Mouse (Mus musculus) lung, embryonic 15.5 days (tissue): ENCODE measurements around the gene Hs6st3. TPM values are rescaled to one million over a fixed set of nuclear protein-coding genes. Genes with fewer than 3 reads are reported as not detected.

Experiments used
- ATAC-seq: fragments of 200-750 bp; cut with Nextera tagmentation; 2 replicates; pipeline ENCODE4 v1.8.0; 2017; ENCODE audit warnings: moderate number of reproducible peaks, borderline replicate concordance; ENCODE audit not compliant: low FRiP score, low TSS enrichment; ENCODE audit errors: extremely low read depth
- H3K27ac ChIP-seq: fragments of 300-500 bp; sonication (generic); 2 replicates; pipeline ENCODE4 v1.5.1; 2015; ENCODE audit warnings: moderate library complexity, mild to moderate bottlenecking, inconsistent platforms
- H3K27me3 ChIP-seq: fragments of 300-500 bp; sonication (generic); 2 replicates; pipeline ENCODE4 v1.6.1; 2015; ENCODE audit warnings: inconsistent platforms
- H3K36me3 ChIP-seq: fragments of 300-500 bp; sonication (generic); 2 replicates; pipeline ENCODE4 v1.6.1; 2015; ENCODE audit warnings: inconsistent platforms
- H3K4me1 ChIP-seq: fragments of 300-500 bp; sonication (generic); 2 replicates; pipeline ENCODE4 v1.6.1; 2015; ENCODE audit warnings: inconsistent platforms
- H3K4me2 ChIP-seq: fragments of 300-500 bp; sonication (generic); 2 replicates; pipeline ENCODE4 v1.6.1; 2015; ENCODE audit warnings: inconsistent platforms, mild to moderate bottlenecking, moderate library complexity
- H3K4me3 ChIP-seq: fragments of 300-500 bp; sonication (generic); 2 replicates; pipeline ENCODE4 v1.5.1; 2015; ENCODE audit warnings: mild to moderate bottlenecking, inconsistent platforms
- H3K9ac ChIP-seq: fragments of 300-500 bp; sonication (generic); 2 replicates; pipeline ENCODE4 v1.6.1; 2015; ENCODE audit warnings: inconsistent platforms
- H3K9me3 ChIP-seq: fragments of 300-500 bp; sonication (generic); 2 replicates; pipeline ENCODE4 v1.6.1; 2016; ENCODE audit warnings: inconsistent platforms
- WGBS: fragments of 180-500 bp; shearing (Covaris S2); methylation state at CpG from one replicate; pipeline ENCODE4 v1.1.7; 2015; 5-methylcytosine and 5-hydroxymethylcytosine counted together
- polyA plus RNA-seq: library from polyadenylated mRNA; unstranded; fragments of >200 nt; fragmentation: Nextera tagmentation; extraction: Ambion mirVana; gene quantifications from 2 replicates; pipeline ENCODE4 v1.2.1, GENCODE M21; 2015

Gene Hs6st3
- polyA plus RNA-seq, 1 experiment from 2014 or later = 1.8 TPM

DNA sequence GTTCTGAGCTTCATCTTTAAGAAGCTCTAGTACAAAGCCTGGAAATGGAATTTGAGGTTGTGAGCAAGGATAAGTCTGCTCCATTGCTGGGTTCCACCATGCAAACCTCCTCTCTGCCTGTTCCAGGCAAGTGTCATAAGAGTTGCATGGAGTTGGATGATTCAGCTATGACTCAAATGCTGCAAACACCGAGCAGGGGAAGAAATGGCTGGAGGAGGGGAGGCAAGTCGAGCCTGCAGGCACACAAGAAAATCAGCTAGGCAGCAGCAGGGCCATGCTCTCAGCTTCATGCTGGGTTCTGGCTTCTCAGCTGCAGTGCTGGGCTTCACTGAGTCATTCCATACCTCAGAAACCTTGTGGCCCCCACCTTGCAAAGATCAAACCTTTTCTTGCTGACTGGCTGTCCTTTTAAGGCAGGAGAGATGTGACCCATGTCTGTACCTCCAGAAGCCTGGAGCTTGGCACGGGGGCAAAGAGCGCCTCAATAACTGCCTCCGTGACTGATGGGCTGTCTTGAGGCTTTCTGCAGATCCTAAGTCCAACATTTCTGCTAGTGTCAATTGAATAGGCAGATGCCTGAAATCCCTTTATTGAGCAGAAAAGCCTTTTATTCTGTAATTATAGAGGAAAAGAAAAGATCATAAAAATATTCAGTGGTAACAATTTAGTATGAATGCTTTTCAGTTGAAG is 328.9 kb downstream of the Hs6st3 start:
- no peak overlapping the region for H3K27ac ChIP-seq
- H3K27me3 ChIP-seq = no peaks in the 10 kb centered on the region

GRCm38 (mm10) chr14:119476582-119476981 is 338.4 kb downstream of the Hs6st3 start:
- H3K4me1 ChIP-seq = 0 out of 2 replicates have a peak, but pooled peaks cover 5% of the 10 kb centered on the region
- peak; percentile 49; the same call in 1 of the 2 replicates for ATAC-seq
- no peak overlapping the region for H3K4me3 ChIP-seq
- H3K27ac ChIP-seq = no peak overlapping the region
- H3K36me3 ChIP-seq = no peaks in the 10 kb centered on the region
- no peak overlapping the region for H3K9ac ChIP-seq
- H3K27me3 ChIP-seq = no peaks in the 10 kb centered on the region
- no peak overlapping the region for H3K4me2 ChIP-seq
- H3K9me3 ChIP-seq = no peaks in the 10 kb centered on the region
- 51% methylated on average over 9 of the region's 9 CpGs for WGBS

More for the DNA sequence above, 328.9 kb downstream of the Hs6st3 start:
- H3K4me1 ChIP-seq = no peaks in the 10 kb centered on the region
- ATAC-seq = no peak
- no peak overlapping the region for H3K4me3 ChIP-seq
- no peaks in the 10 kb centered on the region for H3K9me3 ChIP-seq
- no peak overlapping the region for H3K9ac ChIP-seq
- 52% methylated on average over 5 of the region's 5 CpGs for WGBS
- no peak overlapping the region for H3K4me2 ChIP-seq
- no peaks in the 10 kb centered on the region for H3K36me3 ChIP-seq

DNA sequence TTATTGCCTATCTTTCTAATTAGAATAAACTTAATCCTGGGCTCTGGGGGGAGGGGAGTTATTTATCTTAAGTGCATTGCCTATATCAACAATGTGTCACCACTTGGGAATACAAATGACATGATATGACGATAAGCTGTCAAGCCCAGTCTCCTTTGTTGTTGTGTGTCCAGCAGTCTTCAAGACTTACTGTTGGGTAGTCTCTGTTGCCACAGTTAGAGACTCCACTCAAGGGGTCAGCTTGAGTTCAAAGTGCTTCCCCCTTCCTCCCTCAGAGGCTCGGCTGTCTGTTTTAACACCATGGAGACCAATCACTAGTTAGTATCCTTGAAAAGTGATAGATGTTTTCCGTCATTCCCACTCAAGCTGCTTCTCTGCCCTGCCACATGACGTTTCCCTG is 339.7 kb downstream of the Hs6st3 start:
- Histone ChIP-seq H3K4me1 (0 out of 2 replicates have a peak, but pooled peaks cover 5% of the 10 kb centered on the region), H3K9ac (no peak overlapping the region), H3K27ac (no peak overlapping the region), H3K36me3 (no peaks in the 10 kb centered on the region), H3K4me2 (no peak overlapping the region), H3K9me3 (no peaks in the 10 kb centered on the region), H3K4me3 (no peak overlapping the region), H3K27me3 (no peaks in the 10 kb centered on the region)
- ATAC-seq = peak; percentile 64
- WGBS = 24% methylated on average over 4 of the region's 4 CpGs

- ATAC-seq = no peak
- Histone ChIP-seq H3K4me3 (no peak overlapping the region), H3K9me3 (no peaks in the 10 kb centered on the region), H3K27me3 (no peaks in the 10 kb centered on the region), H3K4me1 (peaks cover 3% of the 10 kb centered on the region; the same call in 1 of the 2 replicates), H3K9ac (no peak overlapping the region), H3K36me3 (no peaks in the 10 kb centered on the region), H3K27ac (no peak overlapping the region), H3K4me2 (no peak overlapping the region)
- 43% methylated on average over 5 of the region's 5 CpGs for WGBS
Observed at GRCm38 (mm10) chr14:119488978-119489703, 351.0 kb downstream of the Hs6st3 start.

- ATAC-seq = peak; percentile 83; the same call in 1 of the 2 replicates
- peaks cover 16% of the 10 kb centered on the region for H3K4me1 ChIP-seq
- H3K4me3 ChIP-seq = no peak overlapping the region
- H3K9ac ChIP-seq = no peak overlapping the region
- H3K36me3 ChIP-seq = no peaks in the 10 kb centered on the region
- H3K4me2 ChIP-seq = peak overlapping the region; percentile 12; the same call in 1 of the 2 replicates
- WGBS = 43% methylated on average over 5 of the region's 5 CpGs
- H3K27me3 ChIP-seq = no peaks in the 10 kb centered on the region
- H3K27ac ChIP-seq = peak overlapping the region; percentile 66
- no peaks in the 10 kb centered on the region for H3K9me3 ChIP-seq
Observed at GRCm38 (mm10) chr14:119520632-119521031, 382.5 kb downstream of the Hs6st3 start.

DNA sequence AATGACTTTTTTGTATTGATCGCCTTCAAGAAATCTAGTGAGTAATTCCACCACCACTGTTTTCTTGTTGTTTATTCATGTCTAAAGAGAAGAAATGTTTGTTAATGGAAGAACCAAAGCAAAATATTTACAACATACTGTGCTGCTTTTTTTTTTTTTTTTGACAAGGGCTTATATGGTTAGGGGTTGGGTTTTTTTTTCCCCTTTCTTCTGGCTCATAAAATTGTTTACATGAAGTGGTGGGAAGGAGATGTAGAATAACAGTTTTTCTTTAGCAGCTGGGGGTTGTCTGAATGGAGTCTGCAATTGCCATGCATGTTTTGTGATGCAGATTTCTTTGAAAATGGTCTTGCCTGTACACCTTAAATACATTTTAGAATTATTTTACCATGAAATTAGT is 382.9 kb downstream of the Hs6st3 start:
- Histone ChIP-seq H3K9ac (no peak overlapping the region), H3K4me2 (0 out of 2 replicates have a peak overlapping the region, but pooled peaks have one; percentile 12), H3K4me1 (peaks cover 16% of the 10 kb centered on the region), H3K27ac (peak overlapping the region; percentile 74), H3K36me3 (no peaks in the 10 kb centered on the region), H3K4me3 (no peak overlapping the region), H3K9me3 (no peaks in the 10 kb centered on the region), H3K27me3 (no peaks in the 10 kb centered on the region)
- ATAC-seq = peak; percentile 88; the same call in 1 of the 2 replicates
- 45% methylated on average over 1 of the region's 1 CpGs for WGBS

- no peak for ATAC-seq
- no peak overlapping the region for H3K4me3 ChIP-seq
- no peak overlapping the region for H3K9ac ChIP-seq
- no peak overlapping the region for H3K27ac ChIP-seq
- 68% methylated on average over 13 of the region's 13 CpGs for WGBS
- no peaks in the 10 kb centered on the region for H3K27me3 ChIP-seq
- H3K4me1 ChIP-seq = no peaks in the 10 kb centered on the region
- H3K4me2 ChIP-seq = no peak overlapping the region
- H3K36me3 ChIP-seq = no peaks in the 10 kb centered on the region
- no peaks in the 10 kb centered on the region for H3K9me3 ChIP-seq
Observed at GRCm38 (mm10) chr14:119532889-119533546, 394.9 kb downstream of the Hs6st3 start.

- no peak overlapping the region for H3K27ac ChIP-seq
- H3K36me3 ChIP-seq = no peaks in the 10 kb centered on the region
- H3K9me3 ChIP-seq = no peaks in the 10 kb centered on the region
- no peak overlapping the region for H3K9ac ChIP-seq
- H3K4me3 ChIP-seq = no peak overlapping the region
- H3K4me2 ChIP-seq = no peak overlapping the region
- ATAC-seq = no peak
- 82% methylated on average over 5 of the region's 5 CpGs for WGBS
- no peaks in the 10 kb centered on the region for H3K27me3 ChIP-seq
- H3K4me1 ChIP-seq = no peaks in the 10 kb centered on the region
Observed at GRCm38 (mm10) chr14:119540505-119540904, 402.4 kb downstream of the Hs6st3 start.

- no peak overlapping the region for H3K9ac ChIP-seq
- no peak overlapping the region for H3K4me3 ChIP-seq
- no peaks in the 10 kb centered on the region for H3K27me3 ChIP-seq
- no peaks in the 10 kb centered on the region for H3K36me3 ChIP-seq
- H3K4me1 ChIP-seq = no peaks in the 10 kb centered on the region
- H3K4me2 ChIP-seq = no peak overlapping the region
- ATAC-seq = no peak
- no peak overlapping the region for H3K27ac ChIP-seq
- 56% methylated on average over 3 of the region's 3 CpGs for WGBS
- H3K9me3 ChIP-seq = no peaks in the 10 kb centered on the region
Observed at GRCm38 (mm10) chr14:119544596-119544995, 406.5 kb downstream of the Hs6st3 start.

GRCm38 (mm10) chr14:119558356-119558755 is 420.2 kb downstream of the Hs6st3 start:
- WGBS = 85% methylated on average over 4 of the region's 4 CpGs
- ATAC-seq = no peak
- Histone ChIP-seq H3K36me3 (no peaks in the 10 kb centered on the region), H3K27ac (no peak overlapping the region), H3K9me3 (no peaks in the 10 kb centered on the region), H3K27me3 (no peaks in the 10 kb centered on the region; the same call in 1 of the 2 replicates), H3K4me2 (no peak overlapping the region), H3K4me1 (no peaks in the 10 kb centered on the region), H3K4me3 (no peak overlapping the region), H3K9ac (no peak overlapping the region)

DNA sequence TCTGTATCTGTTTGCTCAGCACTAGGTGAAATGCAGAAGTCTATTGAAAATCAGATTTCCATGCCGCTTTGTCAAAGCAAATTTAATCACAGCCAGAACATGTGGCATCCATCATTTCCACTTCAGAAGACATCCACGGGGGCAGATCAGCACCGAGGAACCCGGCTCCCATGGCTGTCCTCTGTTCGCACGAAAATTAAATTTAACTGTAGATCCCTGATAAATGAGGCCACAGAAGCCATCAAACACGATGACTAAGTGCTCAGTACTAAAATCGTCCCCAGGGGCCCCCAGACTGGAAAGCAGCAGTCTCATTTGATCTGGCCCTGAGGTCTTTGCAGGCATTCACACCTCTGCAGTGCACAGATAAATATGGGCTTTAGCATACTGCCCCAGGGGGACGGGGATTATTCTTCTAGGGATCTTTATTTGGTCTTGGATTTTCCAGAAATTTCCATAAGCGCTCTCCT is 443.9 kb downstream of the Hs6st3 start:
- Histone ChIP-seq H3K4me1 (0 out of 2 replicates have a peak, but pooled peaks cover 9% of the 10 kb centered on the region), H3K4me3 (no peak overlapping the region), H3K27me3 (no peaks in the 10 kb centered on the region), H3K27ac (no peak overlapping the region), H3K9ac (no peak overlapping the region), H3K4me2 (no peak overlapping the region), H3K36me3 (no peaks in the 10 kb centered on the region), H3K9me3 (no peaks in the 10 kb centered on the region)
- 24% methylated on average over 10 of the region's 10 CpGs for WGBS
- no peak for ATAC-seq
